Mouse (Mus musculus) lung, embryonic 14.5 days (tissue): ENCODE measurements around the gene Rnls. TPM values are rescaled to one million over a fixed set of nuclear protein-coding genes. Genes with fewer than 3 reads are reported as not detected.

Source experiments
- ATAC-seq: fragments of 200-750 bp; cut with Nextera tagmentation; 2 replicates; pipeline ENCODE4 v1.8.0; 2017; ENCODE audit warnings: mild to moderate bottlenecking, moderate TSS enrichment, moderate library complexity; ENCODE audit not compliant: insufficient read depth
- DNase-seq: peaks from one replicate; pipeline ENCODE4 v3.0.0-alpha.2; 2015
- H3K27ac ChIP-seq: fragments of 300-500 bp; sonication (generic); 2 replicates; pipeline ENCODE4 v1.5.1; 2014; ENCODE audit warnings: low read depth, mild to moderate bottlenecking, moderate library complexity
- H3K27me3 ChIP-seq: fragments of 300-500 bp; sonication (generic); 2 replicates; pipeline ENCODE4 v1.6.1; 2014; ENCODE audit warnings: low read length, control low read depth; ENCODE audit not compliant: insufficient read depth
- H3K36me3 ChIP-seq: fragments of 300-500 bp; sonication (generic); 2 replicates; pipeline ENCODE4 v1.6.1; 2014; ENCODE audit warnings: control low read depth; ENCODE audit not compliant: insufficient read depth
- H3K4me1 ChIP-seq: fragments of 300-500 bp; sonication (generic); 2 replicates; pipeline ENCODE4 v1.6.1; 2014; ENCODE audit warnings: antibody characterized with exemption, control low read depth; ENCODE audit not compliant: insufficient read depth
- H3K4me2 ChIP-seq: fragments of 300-500 bp; sonication (generic); 2 replicates; pipeline ENCODE4 v1.6.1; 2014; ENCODE audit warnings: mild to moderate bottlenecking
- H3K4me3 ChIP-seq: fragments of 300-500 bp; sonication (generic); 2 replicates; pipeline ENCODE4 v1.5.1; 2014; ENCODE audit warnings: low read depth, low read length
- H3K9ac ChIP-seq: fragments of 300-500 bp; sonication (generic); 2 replicates; pipeline ENCODE4 v1.6.1; 2014
- H3K9me3 ChIP-seq: fragments of 300-500 bp; sonication (generic); 2 replicates; pipeline ENCODE4 v1.6.1; 2016; ENCODE audit warnings: low read depth, low read length, control low read depth
- CTCF ChIP-seq: IDR thresholded peaks from 2 replicates; pipeline ENCODE4 v1.5.1; 2016; ENCODE audit warnings: antibody characterized with exemption, low read depth
- WGBS: fragments of 180-500 bp; shearing (Covaris S2); extraction: QIAGEN DNeasy Blood & Tissue Kit; methylation state at CpG from one replicate; pipeline ENCODE4 v1.1.7; 2014; 5-methylcytosine and 5-hydroxymethylcytosine counted together
- polyA plus RNA-seq: library from polyadenylated mRNA; unstranded; fragments of >200 nt; fragmentation: Nextera tagmentation; extraction: Ambion mirVana; gene quantifications from 2 replicates; pipeline ENCODE4 v1.2.1, GENCODE M21; 2014

Rnls gene
- polyA plus RNA-seq, 1 experiment from 2014 or later = 6.6 TPM

DNA sequence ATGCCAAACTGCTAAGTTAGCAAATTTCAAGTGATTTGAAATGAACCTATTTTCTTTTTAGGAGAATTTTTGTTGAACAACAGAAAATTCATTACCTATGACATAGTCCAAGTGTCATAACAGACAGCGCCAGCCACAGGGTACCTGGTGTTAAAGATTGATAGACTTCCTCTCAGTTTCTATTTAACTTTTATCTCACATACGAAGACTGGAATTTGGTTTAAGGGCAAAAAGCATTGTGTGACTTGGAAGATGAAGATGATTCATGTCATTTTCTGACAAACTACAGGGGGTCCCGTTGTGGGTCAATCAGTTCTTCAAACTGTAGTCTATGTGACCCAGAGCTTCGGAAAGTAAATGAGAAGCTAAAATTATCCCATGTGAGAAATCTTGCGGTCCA, 254.8 kb downstream of the Rnls start:
- ATAC-seq = no peak

GRCm38 (mm10) chr19:33122611-33123226, 269.4 kb downstream of the Rnls start:
- Histone ChIP-seq H3K36me3 (no peaks in the 10 kb centered on the region), H3K4me3 (no peak overlapping the region), H3K27me3 (no peaks in the 10 kb centered on the region), H3K9ac (no peak overlapping the region), H3K4me2 (no peak overlapping the region), H3K4me1 (no peaks in the 10 kb centered on the region), H3K9me3 (no peaks in the 10 kb centered on the region), H3K27ac (no peak overlapping the region)
- DNase-seq (no peak), ATAC-seq (no peak)
- no peak for TF ChIP-seq CTCF
- WGBS = 86% methylated on average over 6 of the region's 6 CpGs

More for the DNA sequence above, 254.8 kb downstream of the Rnls start:
- 67% methylated on average over 5 of the region's 5 CpGs for WGBS
- H3K9me3 ChIP-seq = no peaks in the 10 kb centered on the region
- no peak for TF ChIP-seq CTCF
- DNase-seq = no peak
- H3K27me3 ChIP-seq = no peaks in the 10 kb centered on the region
- no peak overlapping the region for H3K27ac ChIP-seq
- H3K4me2 ChIP-seq = no peak overlapping the region
- no peaks in the 10 kb centered on the region for H3K36me3 ChIP-seq
- no peak overlapping the region for H3K4me3 ChIP-seq
- no peaks in the 10 kb centered on the region for H3K4me1 ChIP-seq
- no peak overlapping the region for H3K9ac ChIP-seq

GRCm38 (mm10) chr19:33119947-33120346, 272.1 kb downstream of the Rnls start:
- Histone ChIP-seq H3K4me2 (no peak overlapping the region), H3K36me3 (no peaks in the 10 kb centered on the region), H3K9me3 (no peaks in the 10 kb centered on the region), H3K4me3 (no peak overlapping the region), H3K4me1 (no peaks in the 10 kb centered on the region), H3K27ac (no peak overlapping the region), H3K27me3 (no peaks in the 10 kb centered on the region), H3K9ac (no peak overlapping the region)
- no peak for TF ChIP-seq CTCF
- ATAC-seq = no peak
- WGBS = 82% methylated on average over 5 of the region's 5 CpGs
- DNase-seq = no peak

DNA sequence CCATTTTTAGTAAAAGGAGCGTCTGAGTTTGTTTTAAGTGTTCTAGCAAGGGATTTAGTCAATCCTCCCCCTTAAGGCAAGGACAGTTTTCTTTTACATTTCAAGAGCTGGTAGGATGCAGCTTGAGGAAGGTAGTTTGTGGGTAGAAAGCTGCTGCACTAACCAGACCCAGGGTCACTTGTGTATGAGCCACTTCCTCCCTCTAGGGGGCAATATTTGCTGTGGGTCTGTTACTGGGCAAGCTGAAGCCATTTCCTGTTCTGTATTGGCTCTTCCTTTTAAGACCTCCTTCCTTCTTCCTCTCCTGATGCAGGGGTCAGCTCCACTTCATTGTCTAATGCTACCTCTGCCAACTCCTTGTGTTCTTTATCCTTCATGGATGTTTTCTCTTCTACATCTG, 273.2 kb downstream of the Rnls start:
- Histone ChIP-seq H3K4me1 (no peaks in the 10 kb centered on the region), H3K36me3 (no peaks in the 10 kb centered on the region), H3K9me3 (no peaks in the 10 kb centered on the region), H3K27ac (no peak overlapping the region), H3K4me2 (no peak overlapping the region), H3K27me3 (no peaks in the 10 kb centered on the region), H3K9ac (no peak overlapping the region), H3K4me3 (no peak overlapping the region)
- TF ChIP-seq CTCF = peak; percentile 39
- 81% methylated on average over 1 of the region's 1 CpGs for WGBS
- ATAC-seq (no peak), DNase-seq (peak; percentile 44)

- H3K36me3 ChIP-seq = no peaks in the 10 kb centered on the region
- no peaks in the 10 kb centered on the region for H3K9me3 ChIP-seq
- WGBS = 70% methylated on average over 8 of the region's 8 CpGs
- ATAC-seq (peak; percentile 65; the same call in 1 of the 2 replicates), DNase-seq (peak; percentile 48)
- H3K4me3 ChIP-seq = no peak overlapping the region
- no peak overlapping the region for H3K9ac ChIP-seq
- no peaks in the 10 kb centered on the region for H3K27me3 ChIP-seq
- no peak overlapping the region for H3K4me2 ChIP-seq
- no peak for TF ChIP-seq CTCF
- H3K27ac ChIP-seq = no peak overlapping the region
- peaks cover 8% of the 10 kb centered on the region for H3K4me1 ChIP-seq
Measured at GRCm38 (mm10) chr19:33114631-33115295, 277.3 kb downstream of the Rnls start.

DNA sequence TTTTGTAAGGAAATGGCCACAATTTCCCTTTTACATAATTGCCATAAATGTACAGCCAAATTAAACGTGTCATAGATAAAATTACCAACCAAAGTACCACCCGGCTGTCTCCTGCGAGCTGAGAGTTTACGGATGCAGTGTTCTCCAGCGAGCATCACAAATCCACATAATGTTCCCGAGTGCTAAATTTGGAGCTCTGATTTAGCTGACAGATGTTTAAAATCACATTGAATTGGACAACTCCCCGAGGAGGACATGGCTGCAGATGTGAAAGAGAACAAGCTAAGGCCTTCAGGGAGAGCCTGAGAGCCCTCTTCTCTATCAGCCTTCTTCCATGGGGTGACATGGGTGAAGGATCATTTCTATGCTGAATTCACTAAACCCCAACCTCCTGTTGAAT, 278.3 kb downstream of the Rnls start:
- no peaks in the 10 kb centered on the region for H3K27me3 ChIP-seq
- no peaks in the 10 kb centered on the region for H3K9me3 ChIP-seq
- H3K36me3 ChIP-seq = no peaks in the 10 kb centered on the region
- DNase-seq (peak; percentile 59), ATAC-seq (no peak)
- H3K4me2 ChIP-seq = no peak overlapping the region
- peaks cover 12% of the 10 kb centered on the region for H3K4me1 ChIP-seq
- no peak for TF ChIP-seq CTCF
- H3K27ac ChIP-seq = peak overlapping the region; percentile 65
- 42% methylated on average over 7 of the region's 7 CpGs for WGBS
- H3K9ac ChIP-seq = no peak overlapping the region
- H3K4me3 ChIP-seq = no peak overlapping the region

DNA sequence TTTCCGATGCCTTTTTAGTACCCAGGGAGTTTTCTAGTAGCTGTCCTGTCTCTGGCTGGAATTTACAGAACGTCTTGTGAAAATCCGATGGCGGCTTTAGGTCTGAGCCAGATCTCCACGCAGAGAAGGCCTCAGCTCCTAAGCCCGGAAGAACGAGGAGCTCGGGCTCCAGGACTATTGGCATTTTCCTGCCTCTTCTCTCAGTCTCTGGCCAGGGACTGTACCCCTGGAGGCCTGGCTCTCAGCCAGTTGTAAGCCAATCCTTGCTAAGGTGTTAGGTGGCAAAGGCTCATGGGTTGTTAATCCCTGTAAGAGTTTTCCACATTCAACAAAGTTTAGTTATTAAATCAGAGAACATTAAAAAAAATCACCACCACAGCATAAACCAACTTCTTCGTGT, 281.7 kb downstream of the Rnls start:
- ATAC-seq = peak; percentile 7; the same call in 1 of the 2 replicates
- no peaks in the 10 kb centered on the region for H3K27me3 ChIP-seq
- WGBS = 68% methylated on average over 9 of the region's 9 CpGs
- no peak overlapping the region for H3K4me2 ChIP-seq
- H3K4me3 ChIP-seq = no peak overlapping the region
- no peaks in the 10 kb centered on the region for H3K36me3 ChIP-seq
- H3K9me3 ChIP-seq = no peaks in the 10 kb centered on the region
- DNase-seq = peak; percentile 33
- no peak overlapping the region for H3K9ac ChIP-seq
- peak overlapping the region; percentile 1; the same call in 1 of the 2 replicates for H3K27ac ChIP-seq
- peaks cover 12% of the 10 kb centered on the region for H3K4me1 ChIP-seq
- TF ChIP-seq CTCF = no peak
